Mouse (Mus musculus): ENCODE measurements at regions not wholly inside any gene's neighbourhood (a gene's known extent, or its start where the extent isn't known, plus 50 kb on each side); places are given as distances from the start of the nearest gene placed in this dataset.
A peak's percentile ranks its signal among the peaks of the same experiment; 100 is the strongest.

GRCm38 (mm10) chr12:106536289-106536636 is 526.2 kb downstream of the Vrk1 start:
- no peak for DNase-seq (ENCODE audit: low spot score)
- H3K9me3 ChIP-seq (replicated peaks) = no peaks in the 10 kb centered on the region
- peaks cover 14% of the 10 kb centered on the region for H3K4me1 ChIP-seq
- no peak overlapping the region for H3K27ac ChIP-seq (replicated peaks)
- 26% methylated on average over 7 of the region's 7 CpGs for WGBS
- H3K4me3 ChIP-seq = no peak overlapping the region
- H3K36me3 ChIP-seq = no peaks in the 10 kb centered on the region
- no peaks in the 10 kb centered on the region for H3K27me3 ChIP-seq (ENCODE audit: low read depth, poor library complexity, severe bottlenecking)

- WGBS = 78% methylated on average over 6 of the region's 6 CpGs
Observed at GRCm38 (mm10) chr12:106540003-106540402, 530.0 kb downstream of the Vrk1 start.

GRCm38 (mm10) chr12:106559566-106559965 is 549.5 kb downstream of the Vrk1 start:
- no peaks in the 10 kb centered on the region for H3K36me3 ChIP-seq
- H3K27me3 ChIP-seq (ENCODE audit: low read depth, poor library complexity, severe bottlenecking) = no peaks in the 10 kb centered on the region
- H3K9me3 ChIP-seq (replicated peaks) = no peaks in the 10 kb centered on the region
- H3K27ac ChIP-seq (replicated peaks) = no peak overlapping the region
- no peak for DNase-seq (ENCODE audit: low spot score)
- H3K4me3 ChIP-seq = no peak overlapping the region
- no peaks in the 10 kb centered on the region for H3K4me1 ChIP-seq
- 87% methylated on average over 9 of the region's 9 CpGs for WGBS

More at GRCm38 (mm10) chr12:106540003-106540402, 530.0 kb downstream of the Vrk1 start:
- H3K4me3 ChIP-seq = no peak overlapping the region
- no peaks in the 10 kb centered on the region for H3K36me3 ChIP-seq
- no peak for DNase-seq (ENCODE audit: low spot score)
- H3K4me1 ChIP-seq = peaks cover 11% of the 10 kb centered on the region
- no peaks in the 10 kb centered on the region for H3K27me3 ChIP-seq (ENCODE audit: low read depth, poor library complexity, severe bottlenecking)
- H3K27ac ChIP-seq (replicated peaks) = no peak overlapping the region
- H3K9me3 ChIP-seq (replicated peaks) = no peaks in the 10 kb centered on the region

- no peaks in the 10 kb centered on the region for H3K27me3 ChIP-seq (ENCODE audit: low read depth, poor library complexity, severe bottlenecking)
- H3K9me3 ChIP-seq (replicated peaks) = no peaks in the 10 kb centered on the region
- H3K4me3 ChIP-seq = no peak overlapping the region
- WGBS = 33% methylated on average over 6 of the region's 6 CpGs
- peak overlapping the region; percentile 55; the same call in 1 of the 2 replicates for H3K27ac ChIP-seq (replicated peaks)
- DNase-seq (ENCODE audit: low spot score) = no peak
- no peaks in the 10 kb centered on the region for H3K36me3 ChIP-seq
- peaks cover 8% of the 10 kb centered on the region for H3K4me1 ChIP-seq
Observed at GRCm38 (mm10) chr12:106565263-106565681, 555.2 kb downstream of the Vrk1 start.

- no peak overlapping the region for H3K4me3 ChIP-seq
- no peaks in the 10 kb centered on the region for H3K27me3 ChIP-seq (ENCODE audit: low read depth, poor library complexity, severe bottlenecking)
- no peaks in the 10 kb centered on the region for H3K36me3 ChIP-seq
- 93% methylated on average over 4 of the region's 4 CpGs for WGBS
- DNase-seq (ENCODE audit: low spot score) = no peak
- H3K9me3 ChIP-seq (replicated peaks) = no peaks in the 10 kb centered on the region
- H3K27ac ChIP-seq (replicated peaks) = no peak overlapping the region
- peaks cover 8% of the 10 kb centered on the region for H3K4me1 ChIP-seq
Observed at GRCm38 (mm10) chr12:106566361-106566760, 556.3 kb downstream of the Vrk1 start.

GRCm38 (mm10) chr12:106567116-106567515 is 557.1 kb downstream of the Vrk1 start:
- Histone ChIP-seq H3K27me3 (ENCODE audit: low read depth, poor library complexity, severe bottlenecking) (no peaks in the 10 kb centered on the region), H3K4me3 (no peak overlapping the region), H3K4me1 (peaks cover 8% of the 10 kb centered on the region), H3K9me3 (replicated peaks) (no peaks in the 10 kb centered on the region), H3K36me3 (no peaks in the 10 kb centered on the region), H3K27ac (replicated peaks) (no peak overlapping the region)
- WGBS = 83% methylated on average over 5 of the region's 5 CpGs
- no peak for DNase-seq (ENCODE audit: low spot score)

- 89% methylated on average over 10 of the region's 10 CpGs for WGBS
- no peak for DNase-seq (ENCODE audit: low spot score)
- no peak overlapping the region for H3K27ac ChIP-seq (replicated peaks)
Observed at GRCm38 (mm10) chr12:106568541-106569085, 558.6 kb downstream of the Vrk1 start.

GRCm38 (mm10) chr12:106572956-106573355 is 562.9 kb downstream of the Vrk1 start:
- Histone ChIP-seq H3K4me1 (no peaks in the 10 kb centered on the region), H3K27ac (replicated peaks) (no peak overlapping the region), H3K36me3 (no peaks in the 10 kb centered on the region), H3K4me3 (no peak overlapping the region), H3K9me3 (replicated peaks) (no peaks in the 10 kb centered on the region), H3K27me3 (ENCODE audit: low read depth, poor library complexity, severe bottlenecking) (no peaks in the 10 kb centered on the region)
- no peak for DNase-seq (ENCODE audit: low spot score)
- 90% methylated on average over 5 of the region's 5 CpGs for WGBS

More at GRCm38 (mm10) chr12:106568541-106569085, 558.6 kb downstream of the Vrk1 start:
- no peaks in the 10 kb centered on the region for H3K27me3 ChIP-seq (ENCODE audit: low read depth, poor library complexity, severe bottlenecking)
- H3K36me3 ChIP-seq = no peaks in the 10 kb centered on the region
- H3K9me3 ChIP-seq (replicated peaks) = no peaks in the 10 kb centered on the region
- H3K4me3 ChIP-seq = no peak overlapping the region
- peaks cover 8% of the 10 kb centered on the region for H3K4me1 ChIP-seq

- DNase-seq (ENCODE audit: low spot score) = no peak
- no peak overlapping the region for H3K27ac ChIP-seq (replicated peaks)
- H3K9me3 ChIP-seq (replicated peaks) = no peaks in the 10 kb centered on the region
- no peaks in the 10 kb centered on the region for H3K4me1 ChIP-seq
- H3K27me3 ChIP-seq (ENCODE audit: low read depth, poor library complexity, severe bottlenecking) = no peaks in the 10 kb centered on the region
- WGBS = 89% methylated on average over 9 of the region's 9 CpGs
- no peak overlapping the region for H3K4me3 ChIP-seq
- no peaks in the 10 kb centered on the region for H3K36me3 ChIP-seq
Observed at GRCm38 (mm10) chr12:106582760-106583159, 572.7 kb downstream of the Vrk1 start.

GRCm38 (mm10) chr12:106585626-106586025 is 575.6 kb downstream of the Vrk1 start:
- H3K27ac ChIP-seq (replicated peaks) = no peak overlapping the region
- H3K4me3 ChIP-seq = no peak overlapping the region
- no peaks in the 10 kb centered on the region for H3K36me3 ChIP-seq
- H3K9me3 ChIP-seq (replicated peaks) = no peaks in the 10 kb centered on the region
- WGBS = 87% methylated on average over 5 of the region's 5 CpGs
- H3K27me3 ChIP-seq (ENCODE audit: low read depth, poor library complexity, severe bottlenecking) = no peaks in the 10 kb centered on the region
- no peaks in the 10 kb centered on the region for H3K4me1 ChIP-seq
- no peak for DNase-seq (ENCODE audit: low spot score)

GRCm38 (mm10) chr12:106592686-106593085 is 582.7 kb downstream of the Vrk1 start:
- 94% methylated on average over 9 of the region's 9 CpGs for WGBS
- Histone ChIP-seq H3K4me3 (no peak overlapping the region), H3K4me1 (peaks cover 7% of the 10 kb centered on the region; the same call in 1 of the 2 replicates), H3K9me3 (replicated peaks) (no peaks in the 10 kb centered on the region), H3K36me3 (no peaks in the 10 kb centered on the region), H3K27ac (replicated peaks) (no peak overlapping the region), H3K27me3 (ENCODE audit: low read depth, poor library complexity, severe bottlenecking) (no peaks in the 10 kb centered on the region)
- DNase-seq (ENCODE audit: low spot score) = no peak

- WGBS = 70% methylated on average over 12 of the region's 12 CpGs
- Histone ChIP-seq H3K27me3 (ENCODE audit: low read depth, poor library complexity, severe bottlenecking) (no peaks in the 10 kb centered on the region), H3K9me3 (replicated peaks) (no peaks in the 10 kb centered on the region), H3K4me1 (peaks cover 7% of the 10 kb centered on the region; the same call in 1 of the 2 replicates), H3K27ac (replicated peaks) (no peak overlapping the region), H3K4me3 (no peak overlapping the region), H3K36me3 (no peaks in the 10 kb centered on the region)
- no peak for DNase-seq (ENCODE audit: low spot score)
Observed at GRCm38 (mm10) chr12:106597636-106598035, 587.6 kb downstream of the Vrk1 start.

GRCm38 (mm10) chr12:106607240-106607639 is 597.2 kb downstream of the Vrk1 start:
- Histone ChIP-seq H3K36me3 (no peaks in the 10 kb centered on the region), H3K27ac (replicated peaks) (no peak overlapping the region), H3K4me1 (peaks cover 6% of the 10 kb centered on the region; the same call in 1 of the 2 replicates), H3K27me3 (ENCODE audit: low read depth, poor library complexity, severe bottlenecking) (no peaks in the 10 kb centered on the region), H3K9me3 (replicated peaks) (no peaks in the 10 kb centered on the region), H3K4me3 (no peak overlapping the region)
- DNase-seq (ENCODE audit: low spot score) = no peak

Measured in midbrain, embryonic 10.5 days (tissue).